9 mouse cellular contexts compared by ENCODE assay signal in genomic region chr14:62798608-62799101, GRCm38 (mm10). TPM values are rescaled to one million over a fixed set of nuclear protein-coding genes. Genes with fewer than 3 reads are reported as not detected.
DNase-seq lines count a peak whose midpoint lies in the region; ATAC-seq lines count a peak whose summit lies in the region.
"Had no signal": no experiment of that assay in that cellular context is flagged by ENCODE, and none has a peak within 500 bp of the region (broad histone marks: within the 10 kb centered on the region; RNA-seq: fewer than 3 reads in every experiment).

No protein-coding gene starts in this region.

- peaks cover 19% of the 10 kb centered on the region for H3K4me1 ChIP-seq in forebrain, embryonic 10.5 days
- 0 out of 2 replicates have a peak, but pooled peaks cover 2% of the 10 kb centered on the region for H3K4me1 ChIP-seq in forebrain, embryonic 15.5 days

- 0 out of 2 replicates have a peak overlapping the region, but pooled peaks have one; percentile 48 for H3K27ac ChIP-seq in forebrain, embryonic 10.5 days
- no peak overlapping the region for H3K27ac ChIP-seq in forebrain, embryonic 15.5 days (replicated peaks)

- no peak overlapping the region for H3K9ac ChIP-seq in forebrain, embryonic 15.5 days (replicated peaks)

- no peak overlapping the region for H3K4me2 ChIP-seq in forebrain, embryonic 15.5 days (replicated peaks)

- intact Hi-C loops in gastrocnemius, postnatal 36 days (cut with DNase I): no loop called here

- no peaks in the 10 kb centered on the region for H3K27me3 ChIP-seq in forebrain, embryonic 10.5 days (ENCODE audit: poor library complexity, severe bottlenecking)
- H3K27me3 ChIP-seq in forebrain, embryonic 15.5 days: no peaks in the 10 kb centered on the region
- H3K27me3 ChIP-seq: CH12.LX had no signal

- H3K36me3 ChIP-seq in forebrain, embryonic 10.5 days (replicated peaks): no peaks in the 10 kb centered on the region
- H3K36me3 ChIP-seq in forebrain, embryonic 15.5 days: no peaks in the 10 kb centered on the region

- peak overlapping the region; percentile 41 for H3K4me3 ChIP-seq in forebrain, embryonic 10.5 days
- no peak overlapping the region for H3K4me3 ChIP-seq in forebrain, embryonic 15.5 days

- peak; percentile 46 for DNase-seq in forebrain, embryonic 10.5 days (ENCODE audit: extremely low spot score, low spot score)
- DNase-seq in thymus, postnatal 25 days: peak; percentile 10
- DNase-seq in thymus, adult 18-20 months: no peak
- DNase-seq in kidney, postnatal 4 days: peak; percentile 17 to 22
- DNase-seq in yolk sac, embryonic 10.5 days (ENCODE audit: low spot score): peak; percentile 33
- DNase-seq in cerebellum, postnatal 10 days: no peak
- DNase-seq in gastrocnemius, postnatal 36 days: no peak

- H3K9me3 ChIP-seq in forebrain, embryonic 10.5 days: no peaks in the 10 kb centered on the region
- H3K9me3 ChIP-seq in forebrain, embryonic 15.5 days: no peaks in the 10 kb centered on the region

- 3% methylated on average over 4 of the region's 4 CpGs for WGBS in forebrain, embryonic 10.5 days
- WGBS in forebrain, embryonic 15.5 days: 3% methylated on average over 4 of the region's 4 CpGs

- no peak for ATAC-seq in forebrain, embryonic 15.5 days (replicated peaks)

RNA-seq across cellular contexts. Expression of gene Ints6, which starts 37.7 kb away (rescaled TPM):
- 23.5 and 23.9 TPM in 2 replicates for polyA plus RNA-seq in forebrain, embryonic 10.5 days (2016; fragmentation: Nextera tagmentation; extraction: Ambion mirVana)
- polyA plus RNA-seq in forebrain, embryonic 15.5 days (2015; fragmentation: Nextera tagmentation; extraction: Ambion mirVana): 17.7 and 17.9 TPM in 2 replicates
- total RNA-seq in gastrocnemius, postnatal 36 days (2021): 10 to 100 TPM in 1 of 2 experiments, 1 to 10 TPM in 1; 10.0 to 11.8 TPM

RNA-seq across cellular contexts. Expression of gene Wdfy2, which starts 38.8 kb away (rescaled TPM):
- polyA plus RNA-seq in forebrain, embryonic 10.5 days (2016; fragmentation: Nextera tagmentation; extraction: Ambion mirVana): 15.5 TPM in 2 replicates
- 8.5 and 8.7 TPM in 2 replicates for polyA plus RNA-seq in forebrain, embryonic 15.5 days (2015; fragmentation: Nextera tagmentation; extraction: Ambion mirVana)
- 1 to 10 TPM; 5.9 TPM for total RNA-seq in gastrocnemius, postnatal 36 days (2021)

Comparison
In these comparisons a context has a peak if more than half of its experiments do, and no peak if none do; other contexts are left out.
1. DNase-seq: peak in forebrain, embryonic 10.5 days (single experiment), thymus, postnatal 25 days (single experiment), kidney, postnatal 4 days (2 of 2) and yolk sac, embryonic 10.5 days (single experiment); none in thymus, adult 18-20 months (0 of 2), cerebellum, postnatal 10 days (0 of 2) and gastrocnemius, postnatal 36 days (0 of 2).